Mouse (Mus musculus): ENCODE data around the gene Fzd9. TPM values are rescaled to one million over a fixed set of nuclear protein-coding genes. Genes with fewer than 3 reads are reported as not detected.

Gene Fzd9
- 1 to 10 TPM; 4.1 to 5.7 TPM for total RNA-seq (2021)

- peak; percentile 82 to 84 for DNase-seq
Measured at GRCm38 (mm10) chr5:135251079-135251454, at the start of gene Fzd9. Gene Fzd9, minus strand, starts transcription at chr5:135251230.

DNA sequence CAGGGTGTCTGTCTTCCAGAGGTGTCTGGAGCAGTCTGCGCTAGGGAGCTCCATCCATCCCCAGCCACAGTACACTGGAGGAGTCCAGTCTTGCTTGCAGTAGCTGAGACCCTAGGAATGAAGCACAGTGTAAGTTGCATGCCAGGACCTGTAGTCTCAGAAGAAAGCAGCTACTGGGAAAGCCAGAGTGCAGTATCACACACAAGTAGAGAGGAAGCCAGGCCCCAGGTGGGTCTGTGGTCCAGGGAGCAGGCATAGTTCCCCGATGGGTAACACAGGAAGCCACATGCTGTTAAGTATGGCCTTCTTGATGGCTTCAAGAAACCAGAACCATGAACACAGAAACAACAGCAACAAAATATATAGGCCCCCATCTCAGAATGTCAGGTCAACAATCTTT lies 41.0 kb upstream of the Fzd9 start:
- DNase-seq = no peak

DNA sequence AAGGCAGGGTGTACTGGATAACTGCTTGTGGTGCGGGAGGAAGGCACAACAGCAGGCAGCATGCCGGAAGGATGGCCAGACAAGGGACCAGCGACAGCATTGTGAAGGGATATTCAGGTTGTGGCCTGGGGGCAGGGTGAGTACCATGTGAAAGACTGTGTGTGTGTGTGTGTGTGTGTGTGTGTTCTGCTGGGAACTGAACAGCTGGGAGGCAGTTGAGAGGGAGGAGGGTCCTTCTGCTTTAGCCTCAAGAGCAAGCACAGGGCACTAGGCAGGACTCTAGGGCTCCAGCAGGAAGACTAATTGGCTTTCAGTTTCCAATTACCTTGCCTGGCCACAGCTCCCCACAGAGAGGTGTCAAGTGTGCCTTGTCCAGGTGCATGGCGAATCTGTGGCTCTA lies 40.2 kb upstream of the Fzd9 start:
- DNase-seq = no peak

- DNase-seq = no peak
Measured at GRCm38 (mm10) chr5:135290703-135291102, 39.7 kb upstream of the Fzd9 start.

DNA sequence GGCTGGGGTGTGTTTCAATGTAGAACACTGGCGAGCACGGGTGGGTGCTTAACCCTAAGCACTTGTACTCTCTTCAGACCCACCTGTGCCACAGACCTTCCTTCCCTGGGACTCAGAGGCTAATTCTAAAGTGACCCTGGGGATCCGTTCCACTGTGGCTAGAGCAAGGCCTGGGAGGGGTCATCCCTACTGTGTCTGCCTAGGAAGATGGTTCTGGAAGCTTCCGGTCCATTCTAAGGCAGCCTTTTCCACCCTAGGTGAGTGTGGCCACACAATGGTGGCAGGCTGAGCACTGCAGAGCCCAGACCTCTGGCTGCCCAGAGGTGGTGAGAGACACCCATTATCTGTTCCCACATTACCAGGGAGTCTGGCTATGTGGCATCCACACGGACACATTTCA lies 35.9 kb upstream of the Fzd9 start:
- no peak for DNase-seq

GRCm38 (mm10) chr5:135286185-135286584 lies 35.2 kb upstream of the Fzd9 start:
- DNase-seq = peak; percentile 75 to 79

GRCm38 (mm10) chr5:135285211-135285610 lies 34.2 kb upstream of the Fzd9 start:
- DNase-seq = no peak

GRCm38 (mm10) chr5:135280226-135280625 lies 29.2 kb upstream of the Fzd9 start:
- DNase-seq = no peak

GRCm38 (mm10) chr5:135276597-135276996 lies 25.6 kb upstream of the Fzd9 start:
- DNase-seq = no peak

- DNase-seq = no peak
Measured at GRCm38 (mm10) chr5:135274663-135275396, 23.8 kb upstream of the Fzd9 start.

DNA sequence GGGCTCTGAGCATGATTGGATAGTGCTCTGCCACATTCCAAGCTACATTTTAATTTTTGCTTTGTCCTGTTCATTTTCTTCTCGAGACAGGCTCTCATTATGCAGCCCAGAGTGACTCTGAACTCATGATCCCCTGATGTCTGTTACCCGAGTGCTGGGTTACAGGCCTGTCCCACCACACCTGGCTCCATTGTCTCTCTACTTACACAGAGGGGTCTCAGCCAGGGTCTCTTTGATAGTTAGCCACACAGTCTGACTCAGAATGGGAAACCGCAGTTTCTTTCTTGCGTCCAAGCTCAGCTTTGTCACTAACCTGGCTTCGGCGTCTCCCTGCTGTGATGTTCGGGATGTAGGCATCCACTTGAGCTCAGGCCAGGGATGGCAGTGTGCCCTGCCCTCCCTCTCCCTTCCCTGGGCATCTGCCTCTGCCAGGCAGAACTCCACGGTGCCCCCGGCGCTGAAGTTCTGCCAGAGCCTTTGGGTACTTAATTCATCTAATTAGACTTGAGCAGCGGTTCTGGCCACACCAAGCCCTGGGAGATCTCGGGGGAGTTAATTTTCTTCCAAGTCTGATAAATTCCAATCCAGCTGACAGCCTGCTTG lies 20.6 kb upstream of the Fzd9 start:
- peak; percentile 50 to 71 for DNase-seq

DNA sequence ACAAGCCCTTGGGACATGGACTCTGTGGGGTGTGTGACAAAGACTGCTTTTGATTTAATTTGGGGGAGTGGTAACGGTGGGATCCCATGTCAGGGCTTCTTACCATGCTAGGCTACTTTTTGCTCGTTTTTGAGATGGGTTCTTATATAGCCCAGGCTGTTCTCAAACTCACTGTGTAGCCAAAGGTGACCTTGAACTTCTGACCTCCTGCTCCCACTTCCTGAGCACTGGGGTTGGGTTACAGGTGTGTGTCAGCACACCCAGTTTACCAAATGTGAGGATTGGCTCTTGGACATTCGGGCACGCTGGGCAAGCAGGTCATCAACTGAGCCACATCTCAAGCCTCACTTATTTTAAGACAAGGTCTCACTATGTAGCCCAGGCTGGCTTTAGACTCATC lies 19.3 kb upstream of the Fzd9 start:
- no peak for DNase-seq

DNA sequence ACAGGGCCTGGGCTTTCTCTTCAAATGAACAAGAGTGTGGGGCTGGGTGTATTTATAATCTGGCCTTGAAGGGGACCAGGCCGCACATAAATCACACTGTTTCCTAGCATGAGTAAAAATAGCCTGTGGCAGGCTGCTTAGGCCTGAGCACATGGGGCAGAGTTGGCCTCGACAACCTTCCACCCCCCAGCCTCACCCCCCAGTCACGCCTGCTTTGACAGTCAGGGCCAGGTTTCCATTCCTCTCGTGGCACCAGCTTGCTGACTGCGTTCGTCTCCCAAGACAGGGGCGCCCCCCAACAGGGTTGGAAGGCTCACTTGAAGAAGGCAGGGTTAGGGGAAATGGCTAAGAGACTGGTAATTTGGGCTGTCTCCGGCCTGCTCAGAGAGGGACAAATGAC lies 18.4 kb upstream of the Fzd9 start:
- no peak for DNase-seq

- no peak for DNase-seq
Measured at GRCm38 (mm10) chr5:135264548-135264947, 13.5 kb upstream of the Fzd9 start.

DNA sequence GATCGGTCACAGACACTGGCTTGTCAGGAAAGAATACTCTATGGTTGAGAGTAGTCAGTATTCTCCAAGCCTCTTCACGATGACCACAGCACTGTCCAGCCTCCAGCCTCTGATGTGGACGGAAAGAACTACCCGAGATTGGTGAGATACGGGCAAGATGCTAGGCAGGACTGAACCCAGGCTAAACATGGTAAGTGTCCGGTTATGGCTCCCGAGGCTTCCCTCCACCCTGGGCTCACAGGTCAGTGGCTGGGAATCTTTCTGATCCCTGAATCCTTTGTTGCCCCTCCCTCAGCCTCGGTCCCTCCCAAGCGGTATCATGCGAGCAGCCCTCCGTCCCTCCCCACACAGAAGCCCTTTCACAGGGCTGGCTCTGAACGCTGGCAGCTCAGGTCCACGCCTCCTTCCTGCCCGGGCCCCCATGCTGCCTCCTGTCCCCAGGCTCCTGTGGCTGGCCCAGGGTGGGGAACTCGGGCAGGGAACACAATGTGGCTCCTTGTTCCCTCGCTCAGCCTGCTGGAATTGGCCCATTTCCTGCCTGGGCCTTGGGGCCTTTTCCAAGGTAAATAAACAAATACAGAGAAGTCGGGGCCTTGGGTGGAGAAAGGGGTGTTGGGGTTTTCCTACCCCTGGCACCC lies 13.0 kb upstream of the Fzd9 start:
- DNase-seq = peak; percentile 54 to 70

DNA sequence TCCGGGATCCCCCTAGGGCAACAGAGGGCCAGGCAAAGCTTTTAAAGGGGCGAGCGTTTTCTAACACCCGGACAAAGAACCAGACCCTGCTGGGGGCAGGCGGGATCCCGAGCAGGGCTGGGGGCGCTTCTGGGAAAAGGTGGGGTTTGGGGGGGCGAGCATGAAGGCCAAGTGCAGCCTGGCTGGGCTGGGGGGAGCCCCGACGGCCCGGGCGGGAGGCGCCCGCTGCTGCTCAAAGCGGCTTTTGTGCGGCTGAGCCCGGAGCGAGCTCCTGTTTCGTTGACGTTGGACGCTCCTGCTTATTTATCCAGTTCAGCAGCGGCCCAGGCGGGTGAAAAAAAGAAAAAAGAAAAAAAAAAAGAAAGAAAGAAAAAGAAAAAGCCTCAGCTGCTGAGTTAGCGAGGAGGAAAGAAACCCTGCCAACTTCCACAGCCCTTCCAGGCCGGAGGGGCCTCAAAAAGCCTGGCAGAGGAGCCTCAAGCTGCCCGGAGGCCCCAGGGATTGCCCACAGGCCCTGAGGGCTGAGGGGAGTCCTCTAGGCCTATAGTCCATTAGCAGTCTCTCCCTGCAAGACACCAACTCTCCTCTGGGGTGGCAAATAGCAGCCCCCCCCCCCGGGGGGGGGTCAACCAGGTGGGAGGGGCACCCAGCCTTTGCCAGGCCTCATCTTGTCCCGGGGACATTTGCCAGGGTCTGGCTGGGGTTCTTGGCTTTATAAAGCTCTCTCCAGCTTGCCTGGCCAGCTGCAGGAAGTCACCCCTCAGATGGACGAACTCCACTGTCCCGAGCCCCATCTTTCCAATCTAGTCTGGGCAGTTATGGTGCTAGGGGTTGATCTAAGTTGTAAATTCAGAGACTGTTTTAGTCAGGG lies 7.5 kb upstream of the Fzd9 start:
- peak; percentile 26 to 37 for DNase-seq

DNA sequence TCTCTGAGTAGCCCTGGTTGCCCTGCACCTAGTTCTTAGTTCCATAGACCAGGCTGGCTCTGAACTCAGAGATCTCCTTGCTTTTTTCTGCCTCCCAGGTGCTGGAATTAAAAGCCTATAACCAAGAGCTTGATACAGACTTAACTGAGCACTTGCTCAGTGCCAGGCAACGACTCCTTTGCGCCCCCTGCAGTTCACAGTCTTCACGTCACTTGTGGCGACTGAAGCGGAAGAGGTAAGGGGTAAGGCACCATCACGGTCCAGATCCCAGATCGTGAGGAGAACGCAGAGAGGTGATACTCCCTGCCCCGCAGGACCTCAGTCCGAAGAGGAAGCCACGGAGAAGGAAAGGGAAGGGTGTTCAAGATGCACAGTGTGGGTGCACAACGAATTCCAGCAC lies 6.5 kb upstream of the Fzd9 start:
- DNase-seq = no peak

DNA sequence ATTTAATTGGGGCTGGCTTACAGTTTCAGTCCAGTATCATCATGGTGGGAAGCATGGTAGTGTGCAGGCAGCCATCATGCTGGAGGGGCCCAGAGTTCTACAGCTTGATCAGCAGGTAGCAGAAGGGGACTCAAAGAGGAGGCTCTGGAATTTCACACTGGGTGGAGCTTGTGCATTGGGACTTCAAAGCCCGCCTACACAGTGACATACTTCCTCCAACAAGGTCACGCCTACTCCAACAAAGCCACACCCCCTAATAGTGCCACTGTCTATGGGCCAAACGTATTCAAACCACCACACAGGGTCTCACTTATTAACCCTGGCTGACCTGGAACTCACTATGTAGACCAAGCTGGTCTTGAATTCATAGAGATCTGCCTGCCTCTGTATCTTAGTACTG lies 5.1 kb upstream of the Fzd9 start:
- no peak for DNase-seq

DNA sequence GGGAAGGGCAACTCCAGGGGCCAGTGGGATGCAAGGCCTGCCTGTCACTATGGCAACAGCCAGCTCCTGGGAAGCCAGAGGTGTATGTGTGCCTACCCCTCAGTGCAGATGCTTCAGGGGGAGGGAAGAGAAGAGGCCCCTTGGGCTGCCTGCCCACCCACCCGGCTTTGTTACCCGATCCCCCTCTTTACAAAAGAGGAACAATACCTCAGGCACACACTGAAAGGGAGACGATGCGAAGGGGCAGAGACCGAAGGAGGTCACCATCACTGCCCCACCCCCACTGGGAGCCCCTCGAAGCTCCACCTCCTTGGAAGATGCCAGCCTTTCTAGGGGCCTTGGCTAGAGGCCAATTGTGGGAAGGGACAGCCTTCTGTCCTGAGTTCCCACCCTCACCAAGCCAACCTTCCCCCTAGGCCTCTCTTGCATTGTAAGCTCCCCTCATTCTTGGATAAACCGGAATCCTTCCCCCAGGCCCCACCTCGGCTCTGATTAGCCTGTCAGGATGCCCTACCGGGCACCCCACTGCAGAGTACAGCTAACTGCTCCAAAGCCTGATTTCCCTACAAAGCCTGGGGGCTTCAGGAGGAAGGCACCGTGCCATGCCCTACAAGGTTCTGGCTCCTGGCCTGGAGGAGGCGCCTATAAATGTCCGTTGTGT lies 2.8 kb upstream of the Fzd9 start:
- DNase-seq = no peak

- no peak for DNase-seq
Measured at GRCm38 (mm10) chr5:135250186-135251078, 598 bp downstream of the Fzd9 start.

- no peak for DNase-seq
Measured at GRCm38 (mm10) chr5:135248956-135249676, 1.9 kb downstream of the Fzd9 start.
